ENCODE assay signal across 14 mouse cellular contexts in genomic region chr6:86485943-86486640, GRCm38 (mm10). TPM values are rescaled to one million over a fixed set of nuclear protein-coding genes. Genes with fewer than 3 reads are reported as not detected.
DNase-seq lines count a peak whose midpoint lies in the region; ATAC-seq and TF ChIP-seq lines count a peak whose summit lies in the region.
"Had no signal": no experiment of that assay in that cellular context is flagged by ENCODE, and none has a peak within 500 bp of the region (broad histone marks: within the 10 kb centered on the region; RNA-seq: fewer than 3 reads in every experiment).

No protein-coding gene starts in this region.

- WGBS in liver, adult 2 months = 70% methylated on average over 7 of the region's 7 CpGs
- WGBS in liver, postnatal 0 days (ENCODE audit: insufficient replicate concordance) = 78% methylated on average over 7 of the region's 7 CpGs
- 38% methylated on average over 7 of the region's 7 CpGs for WGBS in kidney, postnatal 0 days

- no peaks in the 10 kb centered on the region for H3K27me3 ChIP-seq in liver, adult 2 months (ENCODE audit: control insufficient read depth, insufficient read depth, low read length)
- no peaks in the 10 kb centered on the region for H3K27me3 ChIP-seq in liver, postnatal 0 days (ENCODE audit: insufficient read depth, low read length)
- no peaks in the 10 kb centered on the region for H3K27me3 ChIP-seq in kidney, postnatal 0 days (ENCODE audit: insufficient read depth, low read length)
- H3K27me3 ChIP-seq: embryonic facial prominence, embryonic 12.5 days had no signal

- H3K4me3 ChIP-seq in gastrocnemius, adult 2 months = peak overlapping the region; percentile 70
- H3K4me3 ChIP-seq in liver, adult 2 months (ENCODE audit: insufficient read depth, low read depth, low read length) = no peak overlapping the region
- no peak overlapping the region for H3K4me3 ChIP-seq in liver, postnatal 0 days (ENCODE audit: low read depth, low read length)
- H3K4me3 ChIP-seq in kidney, postnatal 0 days (replicated peaks; ENCODE audit: low read depth, low read length) = no peak overlapping the region
- H3K4me3 ChIP-seq in left cerebral cortex, adult 2 months = no peak overlapping the region
- H3K4me3 ChIP-seq: embryonic facial prominence, embryonic 12.5 days had no signal

- peak overlapping the region; percentile 98 for H3K27ac ChIP-seq in gastrocnemius, adult 2 months
- no peak overlapping the region for H3K27ac ChIP-seq in liver, adult 2 months (replicated peaks; ENCODE audit: insufficient read depth, low read depth, low read length)
- H3K27ac ChIP-seq in liver, postnatal 0 days (ENCODE audit: low read depth) = no peak overlapping the region
- peak overlapping the region; percentile 92 for H3K27ac ChIP-seq in kidney, postnatal 0 days
- no peak overlapping the region for H3K27ac ChIP-seq in left cerebral cortex, adult 2 months

- H3K9me3 ChIP-seq in liver, postnatal 0 days (ENCODE audit: low read length) = no peaks in the 10 kb centered on the region
- H3K9me3 ChIP-seq in kidney, postnatal 0 days (replicated peaks; ENCODE audit: low read length) = no peaks in the 10 kb centered on the region
- H3K9me3 ChIP-seq: embryonic facial prominence, embryonic 12.5 days had no signal

- intact Hi-C loops in gastrocnemius, adult 2 months (cut with DNase I) = loop anchor here (2.0 kb wide), 1 partner anchor 39 kb away; no protein-coding TSS in a partner anchor
- intact Hi-C loops in gastrocnemius, postnatal 36 days (cut with DNase I) = loop anchor here (5.0 kb wide), 1 partner anchor 36 kb away; no protein-coding TSS in a partner anchor
- intact Hi-C loops in left cerebral cortex, adult 2 months (cut with DNase I) = loop anchor here (5.0 kb wide), 1 partner anchor 36 kb away; no protein-coding TSS in a partner anchor

- no peak for TF ChIP-seq POLR2A in liver, adult 2 months (IDR thresholded peaks at IDR 0.05; ENCODE audit: extremely low read depth, insufficient read depth, low read length)

- H3K9ac ChIP-seq in liver, adult 2 months (ENCODE audit: low read depth, low read length) = no peak overlapping the region
- H3K9ac ChIP-seq in liver, postnatal 0 days (replicated peaks) = no peak overlapping the region
- H3K9ac ChIP-seq in kidney, postnatal 0 days (ENCODE audit: low read depth, low read length) = no peak overlapping the region
- H3K9ac ChIP-seq: embryonic facial prominence, embryonic 12.5 days had no signal

- no peak for ATAC-seq in liver, postnatal 0 days
- ATAC-seq in kidney, postnatal 0 days (replicated peaks; ENCODE audit: low FRiP score, low read depth) = peak; percentile 62

- H3K4me2 ChIP-seq in liver, postnatal 0 days (ENCODE audit: low read depth, low read length) = no peak overlapping the region
- no peak overlapping the region for H3K4me2 ChIP-seq in kidney, postnatal 0 days (ENCODE audit: low read length)
- H3K4me2 ChIP-seq: embryonic facial prominence, embryonic 12.5 days had no signal

- no peaks in the 10 kb centered on the region for H3K79me2 ChIP-seq in liver, adult 2 months (ENCODE audit: control insufficient read depth, insufficient read depth, low read length)

- DNase-seq in gastrocnemius, adult 2 months = no peak
- DNase-seq in gastrocnemius, postnatal 36 days = no peak
- peak; percentile 58 for DNase-seq in liver, adult 2 months (ENCODE audit: extremely low read depth, low read depth, low spot score)
- no peak for DNase-seq in liver, postnatal 0 days
- DNase-seq in adipocyte (ENCODE audit: low spot score) = peak; percentile 32
- peak; percentile 31 for DNase-seq in kidney, postnatal 0 days (ENCODE audit: low spot score)
- no peak for DNase-seq in urinary bladder, postnatal 10 days (ENCODE audit: low spot score)
- no peak for DNase-seq in left cerebral cortex, adult 2 months (ENCODE audit: extremely low spot score in 1 of 2, low spot score in 2 of 2)
- DNase-seq: adrenal gland, postnatal 25 days; cerebellum, adult 18-20 months; lung, embryonic 14.5 days had no signal

- no peaks in the 10 kb centered on the region for H3K36me3 ChIP-seq in liver, adult 2 months (ENCODE audit: control insufficient read depth, insufficient read depth, low read length)
- no peaks in the 10 kb centered on the region for H3K36me3 ChIP-seq in liver, postnatal 0 days (replicated peaks; ENCODE audit: insufficient read depth, low read length)
- no peaks in the 10 kb centered on the region for H3K36me3 ChIP-seq in kidney, postnatal 0 days (ENCODE audit: insufficient read depth, low read length)
- H3K36me3 ChIP-seq: embryonic facial prominence, embryonic 12.5 days had no signal

- TF ChIP-seq CTCF in gastrocnemius, adult 2 months (IDR thresholded peaks at IDR 0.05) = no peak
- TF ChIP-seq CTCF in liver, adult 2 months (IDR thresholded peaks at IDR 0.05; ENCODE audit: low read depth, low read length) = no peak
- TF ChIP-seq CTCF in liver, postnatal 0 days (IDR thresholded peaks at IDR 0.05; ENCODE audit: low read depth) = no peak
- TF ChIP-seq CTCF in kidney, postnatal 0 days (IDR thresholded peaks at IDR 0.05; ENCODE audit: low read depth) = no peak
- no peak for TF ChIP-seq CTCF in left cerebral cortex, adult 2 months (IDR thresholded peaks at IDR 0.05)

- TF ChIP-seq EP300 in liver, postnatal 0 days (IDR thresholded peaks at IDR 0.05; ENCODE audit: low read depth) = no peak

- H3K4me1 ChIP-seq in liver, adult 2 months (ENCODE audit: control insufficient read depth, insufficient read depth, low read length) = peaks cover 15% of the 10 kb centered on the region
- peaks cover 28% of the 10 kb centered on the region for H3K4me1 ChIP-seq in liver, postnatal 0 days (ENCODE audit: insufficient read depth)
- peaks cover 15% of the 10 kb centered on the region; the same call in 1 of the 2 replicates for H3K4me1 ChIP-seq in kidney, postnatal 0 days (replicated peaks; ENCODE audit: insufficient read depth, low read length)

RNA-seq across cellular contexts. Expression of gene Pcbp1, which starts 40.0 kb away (rescaled TPM):
- 100 to 1,000 TPM; 121 to 128 TPM for total RNA-seq in gastrocnemius, adult 2 months (2021)
- total RNA-seq in gastrocnemius, postnatal 36 days (2021) = 100 to 1,000 TPM; 102 to 112 TPM
- 38.2 and 59.7 TPM in 2 replicates for total RNA-seq in liver, adult 2 months (2014; rRNA removed)
- polyA plus RNA-seq in liver, adult 2 months (2012; rRNA removed) = 119 and 138 TPM in 2 replicates
- 206 and 208 TPM in 2 replicates for polyA plus RNA-seq in liver, postnatal 0 days (2015; fragmentation: Nextera tagmentation; extraction: Ambion mirVana)
- polyA plus RNA-seq in kidney, postnatal 0 days (2015; fragmentation: Nextera tagmentation; extraction: Ambion mirVana) = 488 and 506 TPM in 2 replicates
- total RNA-seq in left cerebral cortex, adult 2 months (2021) = 100 to 1,000 TPM; 174 to 176 TPM

RNA-seq across cellular contexts. Expression of gene C87436, which starts 47.9 kb away (rescaled TPM):
- 1 to 10 TPM; 7.5 to 8.0 TPM for total RNA-seq in gastrocnemius, adult 2 months (2021)
- 1 to 10 TPM; 6.1 to 7.8 TPM for total RNA-seq in gastrocnemius, postnatal 36 days (2021)
- 10.1 and 10.2 TPM in 2 replicates for total RNA-seq in liver, adult 2 months (2014; rRNA removed)
- 7.6 and 7.8 TPM in 2 replicates for polyA plus RNA-seq in liver, adult 2 months (2012; rRNA removed)
- 9.5 and 10.4 TPM in 2 replicates for polyA plus RNA-seq in liver, postnatal 0 days (2015; fragmentation: Nextera tagmentation; extraction: Ambion mirVana)
- polyA plus RNA-seq in kidney, postnatal 0 days (2015; fragmentation: Nextera tagmentation; extraction: Ambion mirVana) = 22.5 and 23.1 TPM in 2 replicates
- 10 to 100 TPM; 19.3 to 24.7 TPM for total RNA-seq in left cerebral cortex, adult 2 months (2021)

RNA-seq across cellular contexts. Expression of gene Gm44790, which starts 59.6 kb away (rescaled TPM):
- total RNA-seq in gastrocnemius, adult 2 months (2021) = under 1 TPM in 1 of 2 experiments, not detected in 1; 0.53 TPM
- 1 to 10 TPM in 1 of 2 experiments, not detected in 1; 1.2 TPM for total RNA-seq in gastrocnemius, postnatal 36 days (2021)
- 0.83 TPM in 1 of 2 replicates, not detected in the other for total RNA-seq in liver, adult 2 months (2014; rRNA removed)
- 1.5 and 4.0 TPM in 2 replicates for polyA plus RNA-seq in liver, adult 2 months (2012; rRNA removed)
- not detected in 2 replicates for polyA plus RNA-seq in liver, postnatal 0 days (2015; fragmentation: Nextera tagmentation; extraction: Ambion mirVana)
- polyA plus RNA-seq in kidney, postnatal 0 days (2015; fragmentation: Nextera tagmentation; extraction: Ambion mirVana) = not detected in 2 replicates
- not detected for total RNA-seq in left cerebral cortex, adult 2 months (2021)
- total RNA-seq: adrenal gland, postnatal 25 days had no signal
- polyA plus RNA-seq: C2C12; embryonic facial prominence, embryonic 12.5 days; heart, embryonic 14.5 days had no signal

Comparison
In these comparisons a context has a peak if more than half of its experiments do, and no peak if none do; other contexts are left out.
1. DNase-seq: peak in liver, adult 2 months (single experiment), adipocyte (single experiment) and kidney, postnatal 0 days (single experiment); none in gastrocnemius, adult 2 months (single experiment), gastrocnemius, postnatal 36 days (0 of 2), liver, postnatal 0 days (single experiment), urinary bladder, postnatal 10 days (single experiment) and left cerebral cortex, adult 2 months (0 of 2).
2. H3K27ac ChIP-seq: peak in gastrocnemius, adult 2 months (single experiment) and kidney, postnatal 0 days (single experiment); none in liver, adult 2 months (single experiment), liver, postnatal 0 days (single experiment) and left cerebral cortex, adult 2 months (single experiment).